Mouse (Mus musculus) kidney, embryonic 14.5 days (tissue): ENCODE data around the gene Ctnnd2. TPM values are rescaled to one million over a fixed set of nuclear protein-coding genes. Genes with fewer than 3 reads are reported as not detected.

Source experiments
- ATAC-seq: fragments of 200-750 bp; cut with Nextera tagmentation; 2 replicates; pipeline ENCODE4 v1.8.0; 2017; ENCODE audit warnings: moderate number of reproducible peaks, mild to moderate bottlenecking, moderate TSS enrichment, moderate library complexity; ENCODE audit not compliant: low FRiP score, low TSS enrichment
- H3K27ac ChIP-seq: fragments of 300-500 bp; sonication (generic); 2 replicates; pipeline ENCODE4 v1.5.1; 2014; ENCODE audit warnings: low read depth, mild to moderate bottlenecking, low read length, moderate library complexity, mixed read lengths
- H3K27me3 ChIP-seq: fragments of 300-500 bp; sonication (generic); 2 replicates; pipeline ENCODE4 v1.6.1; 2014; ENCODE audit warnings: mild to moderate bottlenecking, low read length; ENCODE audit not compliant: control insufficient read depth, insufficient read depth
- H3K36me3 ChIP-seq: fragments of 300-500 bp; sonication (generic); 2 replicates; pipeline ENCODE4 v1.6.1; 2014; ENCODE audit warnings: low read length, mixed read lengths; ENCODE audit not compliant: control insufficient read depth, insufficient read depth
- H3K4me1 ChIP-seq: fragments of 300-500 bp; sonication (generic); 2 replicates; pipeline ENCODE4 v1.6.1; 2014; ENCODE audit warnings: low read length, mixed read lengths; ENCODE audit not compliant: control insufficient read depth, insufficient read depth
- H3K4me2 ChIP-seq: fragments of 300-500 bp; sonication (generic); replicated peaks from 2 replicates; pipeline ENCODE4 v1.6.1; 2014; ENCODE audit warnings: low read depth, mild to moderate bottlenecking, low read length
- H3K4me3 ChIP-seq: fragments of 300-500 bp; sonication (generic); 2 replicates; pipeline ENCODE4 v1.5.1; 2014; ENCODE audit warnings: mild to moderate bottlenecking, low read length
- H3K9ac ChIP-seq: fragments of 300-500 bp; sonication (generic); 2 replicates; pipeline ENCODE4 v1.6.1; 2014; ENCODE audit warnings: low read depth, mild to moderate bottlenecking, low read length, moderate library complexity
- H3K9me3 ChIP-seq: fragments of 300-500 bp; sonication (generic); 2 replicates; pipeline ENCODE4 v1.6.1; 2016; ENCODE audit warnings: low read length; ENCODE audit not compliant: control insufficient read depth
- WGBS: fragments of 180-500 bp; shearing (Covaris S2); extraction: QIAGEN DNeasy Blood & Tissue Kit; methylation state at CpG from one replicate; pipeline ENCODE4 v1.1.7; 2014; 5-methylcytosine and 5-hydroxymethylcytosine counted together
- polyA plus RNA-seq: library from polyadenylated mRNA; unstranded; fragments of >200 nt; fragmentation: Nextera tagmentation; extraction: Ambion mirVana; gene quantifications from 2 replicates; pipeline ENCODE4 v1.2.1, GENCODE M21; 2014

Ctnnd2 gene
- polyA plus RNA-seq, 1 experiment from 2014 or later, result 4.6 TPM

GRCm38 (mm10) chr15:30681939-30682338 lies 509.5 kb downstream of the Ctnnd2 start:
- no peaks in the 10 kb centered on the region for H3K4me1 ChIP-seq
- ATAC-seq, result no peak
- no peak overlapping the region for H3K4me3 ChIP-seq
- no peaks in the 10 kb centered on the region for H3K27me3 ChIP-seq
- H3K4me2 ChIP-seq, result no peak overlapping the region
- no peak overlapping the region for H3K27ac ChIP-seq
- 81% methylated on average over 4 of the region's 4 CpGs for WGBS
- H3K9me3 ChIP-seq, result no peaks in the 10 kb centered on the region
- no peaks in the 10 kb centered on the region for H3K36me3 ChIP-seq
- no peak overlapping the region for H3K9ac ChIP-seq

DNA sequence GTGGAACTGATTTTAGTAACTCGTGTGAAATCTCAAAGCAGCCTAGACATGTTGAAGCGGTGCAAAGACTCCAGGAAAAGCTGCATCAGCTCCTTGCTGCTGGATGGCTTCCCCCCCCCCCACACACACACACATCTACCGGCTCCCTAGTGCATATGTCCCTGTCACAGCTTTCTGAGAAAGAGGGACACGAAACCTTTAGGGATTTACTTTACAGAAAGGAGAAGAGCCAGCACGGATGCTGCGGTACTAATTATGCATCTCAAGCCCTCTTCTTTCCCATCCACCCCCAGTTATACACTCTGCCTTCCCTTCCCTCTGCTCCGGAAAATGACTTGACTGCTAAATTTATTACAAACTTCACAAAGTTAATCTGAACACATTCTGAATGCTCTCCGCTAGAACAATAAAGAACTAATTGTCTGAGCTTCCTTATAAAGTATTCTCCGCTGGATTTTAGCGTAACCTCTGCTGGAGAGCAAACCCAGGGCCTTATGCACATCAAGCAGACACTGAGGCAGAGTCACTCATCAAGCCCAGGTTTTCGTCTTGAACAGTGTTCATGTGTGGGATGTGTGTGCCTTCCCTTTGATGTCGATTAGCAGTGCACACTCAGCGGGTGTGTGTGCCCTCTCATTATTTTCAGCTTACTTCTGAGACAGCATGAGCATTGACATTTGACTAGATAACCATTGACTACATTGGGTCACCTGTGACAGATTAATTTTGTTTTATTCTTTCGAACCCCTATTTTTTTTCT lies 510.1 kb downstream of the Ctnnd2 start:
- Histone ChIP-seq H3K27me3 (no peaks in the 10 kb centered on the region), H3K4me1 (no peaks in the 10 kb centered on the region), H3K9me3 (no peaks in the 10 kb centered on the region), H3K9ac (no peak overlapping the region), H3K4me3 (no peak overlapping the region), H3K27ac (no peak overlapping the region), H3K4me2 (no peak overlapping the region), H3K36me3 (no peaks in the 10 kb centered on the region)
- WGBS, result 76% methylated on average over 14 of the region's 14 CpGs
- no peak for ATAC-seq

DNA sequence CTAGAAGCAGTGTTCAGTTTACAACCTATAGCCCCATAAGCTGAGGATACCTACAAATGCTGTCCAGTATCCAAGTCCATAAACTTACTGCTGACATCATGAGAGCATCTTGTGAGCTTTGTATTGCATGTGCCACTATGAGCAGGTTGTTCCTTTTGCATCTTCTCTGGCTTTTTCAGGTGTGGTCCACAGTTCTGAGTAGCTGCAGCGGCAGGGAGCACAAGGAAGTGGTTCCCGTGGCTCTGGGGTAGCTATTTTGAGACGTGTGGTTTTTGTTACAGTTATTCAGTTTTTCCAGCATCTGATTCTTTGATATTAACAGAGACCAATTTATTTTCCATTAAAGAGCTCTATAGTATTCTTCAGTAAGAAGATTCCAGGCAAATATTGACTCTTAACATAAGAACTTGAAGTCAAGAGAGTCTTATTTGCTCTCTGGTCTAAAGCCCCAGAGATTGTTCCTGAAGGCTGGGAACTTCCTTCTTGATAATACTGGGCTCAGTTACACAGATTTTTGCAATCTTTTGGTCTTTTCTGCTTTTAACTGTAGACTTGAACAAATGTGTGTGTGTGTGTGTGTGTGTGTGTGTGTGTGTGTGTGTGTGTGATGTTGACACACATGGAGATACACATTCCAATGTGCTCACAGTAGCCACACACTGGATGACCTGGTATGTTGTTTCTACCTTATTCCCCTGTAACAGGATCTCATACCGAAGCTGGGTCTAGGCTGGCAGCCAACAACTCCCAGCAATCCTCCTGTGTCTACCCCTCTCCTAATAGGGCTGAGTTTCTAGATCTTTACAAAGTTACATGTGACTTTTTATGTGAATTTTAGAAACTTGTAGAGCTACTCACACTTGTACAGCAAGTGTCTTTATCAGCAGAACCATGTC lies 514.1 kb downstream of the Ctnnd2 start:
- Histone ChIP-seq H3K4me1 (no peaks in the 10 kb centered on the region), H3K4me2 (no peak overlapping the region), H3K9ac (no peak overlapping the region), H3K27ac (no peak overlapping the region), H3K36me3 (no peaks in the 10 kb centered on the region), H3K4me3 (no peak overlapping the region), H3K27me3 (no peaks in the 10 kb centered on the region), H3K9me3 (no peaks in the 10 kb centered on the region)
- ATAC-seq, result no peak
- 66% methylated on average over 4 of the region's 4 CpGs for WGBS

DNA sequence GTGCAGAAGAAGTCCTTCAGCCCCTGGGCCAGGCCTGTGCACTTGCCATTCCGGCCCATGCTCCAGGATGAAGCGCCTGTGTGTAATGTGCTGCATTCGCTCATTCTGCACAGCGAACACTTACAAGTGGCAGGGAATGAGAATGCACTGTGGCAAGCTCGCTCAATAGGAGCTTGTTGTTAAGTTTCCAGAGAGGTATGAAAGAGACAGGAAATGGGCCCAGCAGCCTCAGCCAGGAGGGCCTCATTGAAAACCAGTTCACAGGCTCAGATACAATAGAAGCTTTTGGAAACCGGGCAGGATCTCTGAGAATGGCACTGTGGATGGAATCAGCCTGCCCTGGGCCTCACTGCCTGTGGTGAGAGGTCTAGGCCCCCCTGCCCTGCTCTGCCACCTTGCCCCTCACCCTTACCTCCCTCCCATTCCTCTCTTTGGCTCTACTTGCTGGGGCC lies 521.4 kb downstream of the Ctnnd2 start:
- H3K4me1 ChIP-seq, result no peaks in the 10 kb centered on the region
- no peaks in the 10 kb centered on the region for H3K9me3 ChIP-seq
- H3K27ac ChIP-seq, result no peak overlapping the region
- no peak overlapping the region for H3K4me3 ChIP-seq
- H3K9ac ChIP-seq, result no peak overlapping the region
- H3K36me3 ChIP-seq, result no peaks in the 10 kb centered on the region
- no peaks in the 10 kb centered on the region for H3K27me3 ChIP-seq
- H3K4me2 ChIP-seq, result no peak overlapping the region
- no peak for ATAC-seq
- 69% methylated on average over 6 of the region's 6 CpGs for WGBS

GRCm38 (mm10) chr15:30694286-30694685 lies 521.9 kb downstream of the Ctnnd2 start:
- H3K27ac ChIP-seq, result no peak overlapping the region
- no peak overlapping the region for H3K9ac ChIP-seq
- no peaks in the 10 kb centered on the region for H3K9me3 ChIP-seq
- 77% methylated on average over 1 of the region's 1 CpGs for WGBS
- no peak overlapping the region for H3K4me3 ChIP-seq
- H3K36me3 ChIP-seq, result no peaks in the 10 kb centered on the region
- ATAC-seq, result no peak
- no peaks in the 10 kb centered on the region for H3K4me1 ChIP-seq
- no peak overlapping the region for H3K4me2 ChIP-seq
- H3K27me3 ChIP-seq, result no peaks in the 10 kb centered on the region

GRCm38 (mm10) chr15:30695859-30696258 lies 523.5 kb downstream of the Ctnnd2 start:
- ATAC-seq, result no peak

DNA sequence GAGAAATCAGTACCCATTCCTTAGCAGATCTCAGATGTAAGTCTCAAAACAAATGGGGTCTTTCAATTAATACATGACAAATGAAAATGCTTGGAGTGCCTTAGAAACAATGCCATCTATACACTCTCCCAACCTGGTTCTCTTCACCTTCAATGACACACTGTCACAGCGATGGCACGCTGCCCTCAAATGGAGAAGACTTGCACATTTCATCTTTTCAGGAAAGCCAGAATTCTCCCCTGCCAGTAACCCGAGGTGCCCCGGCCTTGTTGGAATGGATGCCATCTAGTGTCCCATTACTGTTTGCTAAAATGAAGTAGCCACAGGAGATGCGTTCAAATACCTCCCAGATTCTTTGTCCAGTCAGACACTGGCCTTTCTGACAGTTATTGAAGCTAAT lies 525.0 kb downstream of the Ctnnd2 start:
- 84% methylated on average over 5 of the region's 5 CpGs for WGBS
- Histone ChIP-seq H3K9ac (no peak overlapping the region), H3K36me3 (no peaks in the 10 kb centered on the region)

More at GRCm38 (mm10) chr15:30695859-30696258, 523.5 kb downstream of the Ctnnd2 start:
- WGBS, result 86% methylated on average over 6 of the region's 6 CpGs
- H3K9ac ChIP-seq, result no peak overlapping the region
- H3K9me3 ChIP-seq, result no peaks in the 10 kb centered on the region
- H3K4me2 ChIP-seq, result no peak overlapping the region
- no peak overlapping the region for H3K4me3 ChIP-seq
- no peak overlapping the region for H3K27ac ChIP-seq
- no peaks in the 10 kb centered on the region for H3K36me3 ChIP-seq
- no peaks in the 10 kb centered on the region for H3K4me1 ChIP-seq
- no peaks in the 10 kb centered on the region for H3K27me3 ChIP-seq

DNA sequence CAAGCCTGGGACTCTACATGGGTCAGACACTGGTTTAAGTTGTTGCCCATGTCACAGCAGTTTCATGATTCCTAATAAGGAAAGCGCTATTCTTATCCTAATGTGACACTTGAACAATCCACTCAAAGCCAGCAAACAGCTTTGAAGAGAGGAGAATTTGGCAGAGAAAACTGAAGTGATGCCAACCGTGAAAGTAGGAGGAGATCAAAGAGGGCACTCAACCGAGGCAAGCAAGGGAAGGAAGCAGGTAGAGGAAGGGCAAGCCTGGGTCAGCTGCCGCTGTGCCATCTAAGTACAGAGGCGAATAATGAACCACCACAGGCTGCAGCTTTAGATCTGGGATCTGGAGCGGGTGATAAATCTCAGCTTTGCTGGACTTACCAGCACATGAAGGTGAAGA lies 528.4 kb downstream of the Ctnnd2 start:
- Histone ChIP-seq H3K36me3 (no peaks in the 10 kb centered on the region), H3K27me3 (no peaks in the 10 kb centered on the region), H3K9ac (no peak overlapping the region), H3K9me3 (no peaks in the 10 kb centered on the region), H3K27ac (no peak overlapping the region), H3K4me3 (no peak overlapping the region), H3K4me2 (no peak overlapping the region), H3K4me1 (no peaks in the 10 kb centered on the region)
- ATAC-seq, result peak; percentile 76; the same call in 1 of the 2 replicates
- WGBS, result 39% methylated on average over 6 of the region's 6 CpGs

More for the DNA sequence above, 525.0 kb downstream of the Ctnnd2 start:
- no peaks in the 10 kb centered on the region for H3K4me1 ChIP-seq
- no peak overlapping the region for H3K27ac ChIP-seq
- H3K4me2 ChIP-seq, result no peak overlapping the region
- ATAC-seq, result no peak
- no peaks in the 10 kb centered on the region for H3K27me3 ChIP-seq
- H3K9me3 ChIP-seq, result no peaks in the 10 kb centered on the region
- H3K4me3 ChIP-seq, result no peak overlapping the region

DNA sequence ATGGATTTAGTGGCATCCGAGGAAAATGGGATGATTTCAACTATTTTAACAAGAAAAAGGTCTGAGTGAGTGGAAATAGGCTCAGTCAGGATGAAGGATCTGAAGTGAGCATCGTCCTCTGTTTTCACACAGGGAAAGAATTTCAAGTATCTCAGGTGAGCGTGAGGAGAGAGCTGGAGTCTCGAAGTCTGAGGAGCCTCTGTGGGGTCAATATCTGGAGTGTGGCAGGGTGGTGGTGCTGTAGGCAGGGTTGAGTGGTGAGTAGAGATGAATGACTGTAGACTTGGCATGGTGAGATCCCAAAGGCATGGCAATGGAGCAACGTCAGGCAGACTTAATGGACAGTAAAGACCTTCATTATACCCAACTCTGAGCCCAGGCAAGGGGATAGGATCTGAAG lies 529.2 kb downstream of the Ctnnd2 start:
- Histone ChIP-seq H3K27me3 (no peaks in the 10 kb centered on the region), H3K4me3 (no peak overlapping the region), H3K4me2 (no peak overlapping the region), H3K4me1 (no peaks in the 10 kb centered on the region), H3K9ac (no peak overlapping the region), H3K27ac (no peak overlapping the region), H3K36me3 (no peaks in the 10 kb centered on the region), H3K9me3 (no peaks in the 10 kb centered on the region)
- 71% methylated on average over 5 of the region's 5 CpGs for WGBS
- no peak for ATAC-seq
